Mouse (Mus musculus): ENCODE measurements at regions not wholly inside any gene's neighbourhood (a gene's known extent, or its start where the extent isn't known, plus 50 kb on each side); places are given as distances from the start of the nearest gene placed in this dataset.

GRCm38 (mm10) chr13:119150847-119151548 is 277.4 kb upstream of the Paip1 start:
- Histone ChIP-seq H3K4me3 (ENCODE audit: insufficient read depth in 1 of 2, low read depth in 1 of 2, low read length in 2 of 2, poor library complexity in 1 of 2, severe bottlenecking in 1 of 2) (no peak overlapping the region), H3K9ac (ENCODE audit: insufficient read depth, low read depth, low read length, poor library complexity, severe bottlenecking) (no peak overlapping the region), H3K9me3 (ENCODE audit: control insufficient read depth, insufficient read depth, low read depth, low read length) (no peaks in the 10 kb centered on the region), H3K36me3 (ENCODE audit: control insufficient read depth, insufficient read depth, low read length, poor library complexity, severe bottlenecking) (no peaks in the 10 kb centered on the region), H3K27ac (ENCODE audit: insufficient read depth, low read depth, low read length, poor library complexity, severe bottlenecking) (no peak overlapping the region), H3K4me1 (ENCODE audit: control insufficient read depth in 2 of 2, insufficient read depth in 2 of 2, low read length in 2 of 2, poor library complexity in 1 of 2) (no peaks in the 10 kb centered on the region)
- in situ Hi-C loops (cut with MboI; ENCODE audit: low sequenced_read_pairs in 2 of 2, unreplicated experiment in 2 of 2) = no loop called here
- no peak for DNase-seq (ENCODE audit: low read depth, low spot score)
- TF ChIP-seq ZC3H11A (IDR thresholded peaks at IDR 0.05; ENCODE audit: borderline replicate concordance, low read depth, low read length) = no peak
- no peak for TF ChIP-seq ZNF384 (IDR thresholded peaks at IDR 0.05; ENCODE audit: low read depth, low read length)
- no peak for TF ChIP-seq CHD2 (IDR thresholded peaks at IDR 0.05; ENCODE audit: low read depth, low read length)
- TF ChIP-seq HCFC1 (IDR thresholded peaks at IDR 0.05; ENCODE audit: borderline replicate concordance, insufficient read depth, low read length) = no peak
- TF ChIP-seq MAFK (IDR thresholded peaks at IDR 0.05; ENCODE audit: insufficient read depth, low read depth, low read length) = no peak

GRCm38 (mm10) chr13:119177753-119178152 is 250.6 kb upstream of the Paip1 start:
- in situ Hi-C loops (cut with MboI; ENCODE audit: low sequenced_read_pairs in 2 of 2, unreplicated experiment in 2 of 2) = no loop called here
- Histone ChIP-seq H3K4me3 (ENCODE audit: insufficient read depth in 1 of 2, low read depth in 1 of 2, low read length in 2 of 2, poor library complexity in 1 of 2, severe bottlenecking in 1 of 2) (no peak overlapping the region), H3K9ac (ENCODE audit: insufficient read depth, low read depth, low read length, poor library complexity, severe bottlenecking) (no peak overlapping the region), H3K4me1 (ENCODE audit: control insufficient read depth in 2 of 2, insufficient read depth in 2 of 2, low read length in 2 of 2, poor library complexity in 1 of 2) (no peaks in the 10 kb centered on the region), H3K27ac (ENCODE audit: insufficient read depth, low read depth, low read length, poor library complexity, severe bottlenecking) (no peak overlapping the region), H3K9me3 (ENCODE audit: control insufficient read depth, insufficient read depth, low read depth, low read length) (no peaks in the 10 kb centered on the region), H3K36me3 (ENCODE audit: control insufficient read depth, insufficient read depth, low read length, poor library complexity, severe bottlenecking) (no peaks in the 10 kb centered on the region)
- no peak for DNase-seq (ENCODE audit: low read depth, low spot score)
- no peak for TF ChIP-seq ZNF384 (IDR thresholded peaks at IDR 0.05; ENCODE audit: low read depth, low read length)
- no peak for TF ChIP-seq MAFK (IDR thresholded peaks at IDR 0.05; ENCODE audit: insufficient read depth, low read depth, low read length)
- no peak for TF ChIP-seq CHD2 (IDR thresholded peaks at IDR 0.05; ENCODE audit: low read depth, low read length)
- no peak for TF ChIP-seq HCFC1 (IDR thresholded peaks at IDR 0.05; ENCODE audit: borderline replicate concordance, insufficient read depth, low read length)
- TF ChIP-seq ZC3H11A (IDR thresholded peaks at IDR 0.05; ENCODE audit: borderline replicate concordance, low read depth, low read length) = no peak

- Histone ChIP-seq H3K4me3 (ENCODE audit: insufficient read depth in 1 of 2, low read depth in 1 of 2, low read length in 2 of 2, poor library complexity in 1 of 2, severe bottlenecking in 1 of 2) (no peak overlapping the region), H3K9me3 (ENCODE audit: control insufficient read depth, insufficient read depth, low read depth, low read length) (no peaks in the 10 kb centered on the region), H3K4me1 (ENCODE audit: control insufficient read depth in 2 of 2, insufficient read depth in 2 of 2, low read length in 2 of 2, poor library complexity in 1 of 2) (no peaks in the 10 kb centered on the region), H3K9ac (ENCODE audit: insufficient read depth, low read depth, low read length, poor library complexity, severe bottlenecking) (no peak overlapping the region), H3K36me3 (ENCODE audit: control insufficient read depth, insufficient read depth, low read length, poor library complexity, severe bottlenecking) (no peaks in the 10 kb centered on the region), H3K27ac (ENCODE audit: insufficient read depth, low read depth, low read length, poor library complexity, severe bottlenecking) (no peak overlapping the region)
- TF ChIP-seq ZNF384 (IDR thresholded peaks at IDR 0.05; ENCODE audit: low read depth, low read length) = no peak
- no peak for TF ChIP-seq MAFK (IDR thresholded peaks at IDR 0.05; ENCODE audit: insufficient read depth, low read depth, low read length)
- TF ChIP-seq HCFC1 (IDR thresholded peaks at IDR 0.05; ENCODE audit: borderline replicate concordance, insufficient read depth, low read length) = no peak
- TF ChIP-seq CHD2 (IDR thresholded peaks at IDR 0.05; ENCODE audit: low read depth, low read length) = no peak
- in situ Hi-C loops (cut with MboI; ENCODE audit: low sequenced_read_pairs in 2 of 2, unreplicated experiment in 2 of 2) = no loop called here
- no peak for DNase-seq (ENCODE audit: low read depth, low spot score)
These were observed 250.2 kb upstream of the Paip1 start for GRCm38 (mm10) chr13:119178212-119178611.

GRCm38 (mm10) chr13:119179157-119179920 is 249.1 kb upstream of the Paip1 start:
- TF ChIP-seq CHD2 (IDR thresholded peaks at IDR 0.05; ENCODE audit: low read depth, low read length) = no peak
- TF ChIP-seq HCFC1 (IDR thresholded peaks at IDR 0.05; ENCODE audit: borderline replicate concordance, insufficient read depth, low read length) = no peak
- TF ChIP-seq MAFK (IDR thresholded peaks at IDR 0.05; ENCODE audit: insufficient read depth, low read depth, low read length) = no peak
- no peak for TF ChIP-seq ZNF384 (IDR thresholded peaks at IDR 0.05; ENCODE audit: low read depth, low read length)
- TF ChIP-seq ZC3H11A (IDR thresholded peaks at IDR 0.05; ENCODE audit: borderline replicate concordance, low read depth, low read length) = no peak

More at GRCm38 (mm10) chr13:119179157-119179920, 249.1 kb upstream of the Paip1 start:
- in situ Hi-C loops (cut with MboI; ENCODE audit: low sequenced_read_pairs in 2 of 2, unreplicated experiment in 2 of 2) = no loop called here
- Histone ChIP-seq H3K9ac (ENCODE audit: insufficient read depth, low read depth, low read length, poor library complexity, severe bottlenecking) (no peak overlapping the region), H3K4me3 (ENCODE audit: insufficient read depth in 1 of 2, low read depth in 1 of 2, low read length in 2 of 2, poor library complexity in 1 of 2, severe bottlenecking in 1 of 2) (no peak overlapping the region), H3K36me3 (ENCODE audit: control insufficient read depth, insufficient read depth, low read length, poor library complexity, severe bottlenecking) (no peaks in the 10 kb centered on the region), H3K9me3 (ENCODE audit: control insufficient read depth, insufficient read depth, low read depth, low read length) (no peaks in the 10 kb centered on the region), H3K27ac (ENCODE audit: insufficient read depth, low read depth, low read length, poor library complexity, severe bottlenecking) (no peak overlapping the region), H3K4me1 (ENCODE audit: control insufficient read depth in 2 of 2, insufficient read depth in 2 of 2, low read length in 2 of 2, poor library complexity in 1 of 2) (no peaks in the 10 kb centered on the region)
- DNase-seq (ENCODE audit: low read depth, low spot score) = no peak

Data from ES-E14 (cell line).